Mouse (Mus musculus): ENCODE data around the gene 1700025G04Rik.

GRCm38 (mm10) chr1:152006529-152006928 is 83.4 kb downstream of the 1700025G04Rik start:
- TF ChIP-seq CTCF (IDR thresholded peaks at IDR 0.05) (no peak), EP300 (IDR thresholded peaks at IDR 0.05) (no peak)

All from lung, postnatal 0 days (tissue).